Mouse (Mus musculus): Measurements from ENCODE around the gene Caps2. TPM values are rescaled to one million over a fixed set of nuclear protein-coding genes. Genes with fewer than 3 reads are reported as not detected.

The Caps2 gene
- not detected for polyA plus RNA-seq (2014; fragmentation: Illumina TruSeq; extraction: RNeasy Lipid Tissue Mini Kit (QIAGEN cat#74804); ENCODE audit: low read depth, low replicate concordance)

DNA sequence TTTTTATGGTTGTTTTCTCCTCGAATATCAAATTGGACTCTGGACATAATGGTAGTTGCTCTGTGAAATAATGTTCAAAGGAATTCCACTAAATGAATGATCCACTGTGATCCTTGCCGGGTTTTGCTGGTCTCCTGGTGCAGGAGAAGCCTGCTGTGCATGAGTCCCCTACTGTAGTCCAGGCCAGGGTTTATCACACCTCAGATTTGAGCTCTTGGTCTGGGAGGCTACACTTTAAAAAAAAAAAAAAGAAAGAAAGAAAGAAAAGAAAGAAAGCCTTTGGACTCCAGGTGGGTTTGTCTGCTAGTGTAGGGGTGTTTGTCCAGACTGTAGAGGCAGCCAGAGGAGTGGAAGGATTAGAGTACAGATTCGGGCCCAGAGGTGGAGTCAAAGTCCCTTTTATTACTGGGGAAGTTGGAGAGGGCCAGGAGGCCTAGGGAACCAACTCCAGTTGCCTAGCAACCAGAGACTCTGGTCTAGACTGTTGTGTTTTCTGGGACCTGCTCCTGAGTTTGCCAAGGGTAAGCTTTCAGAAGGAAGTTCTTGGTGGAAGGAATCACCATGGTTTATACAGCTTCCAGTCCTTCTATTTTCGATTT, at the start of gene Caps2:
Caps2 (plus strand) TSS at position 454 of the 599 bp plus-strand sequence.

DNA sequence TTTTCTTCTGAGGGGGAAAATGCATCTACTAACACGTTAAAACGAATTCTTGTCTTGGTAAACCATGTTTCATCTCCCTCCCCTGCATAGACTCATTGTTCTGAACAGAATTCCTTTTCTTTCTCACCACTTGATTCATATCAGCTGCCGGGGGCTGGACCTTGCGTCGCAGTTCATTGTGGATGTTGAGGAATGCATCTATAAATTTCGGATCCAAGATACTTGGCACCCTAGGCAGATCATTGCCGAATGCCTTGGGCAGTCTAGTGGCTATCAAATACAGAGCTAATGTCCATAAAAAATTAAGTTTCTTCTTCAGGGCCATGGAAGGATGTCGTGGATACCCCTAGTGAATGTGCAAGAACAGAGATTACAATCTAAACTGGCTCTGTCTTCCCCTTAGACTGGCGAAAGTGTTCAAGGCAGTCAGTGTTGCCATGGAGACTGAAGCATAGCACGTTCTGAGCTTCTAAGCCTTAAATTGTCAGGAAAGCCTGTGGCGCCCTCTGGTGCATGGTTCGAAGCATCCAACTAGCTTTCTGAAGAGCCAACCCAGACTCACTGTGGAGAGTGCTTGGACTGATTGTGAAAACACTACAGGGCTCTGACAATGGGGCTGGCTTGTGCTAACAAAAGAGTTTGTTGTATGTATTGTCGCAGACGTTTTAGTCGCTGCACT, 3.4 kb upstream of the Caps2 start, which contains the start of gene Glipr1l3:
Glipr1l3 (minus strand) TSS at position 446 of the 679 bp plus-strand sequence.

Other genes starting within 250 kb of the Caps2 start
- gene Krr1, start 191.0 kb upstream of the Caps2 start, polyA plus RNA-seq (2014; fragmentation: Illumina TruSeq; extraction: RNeasy Lipid Tissue Mini Kit (QIAGEN cat#74804); ENCODE audit: low read depth, low replicate concordance): 20.8 TPM
- 2.4 TPM for gene Glipr1, start 161.0 kb upstream of the Caps2 start, polyA plus RNA-seq (2014; fragmentation: Illumina TruSeq; extraction: RNeasy Lipid Tissue Mini Kit (QIAGEN cat#74804); ENCODE audit: low read depth, low replicate concordance)
- not detected for gene Glipr1l1, start 103.4 kb upstream of the Caps2 start, polyA plus RNA-seq (2014; fragmentation: Illumina TruSeq; extraction: RNeasy Lipid Tissue Mini Kit (QIAGEN cat#74804); ENCODE audit: low read depth, low replicate concordance)
- not detected for gene Glipr1l2, start 80.3 kb upstream of the Caps2 start, polyA plus RNA-seq (2014; fragmentation: Illumina TruSeq; extraction: RNeasy Lipid Tissue Mini Kit (QIAGEN cat#74804); ENCODE audit: low read depth, low replicate concordance)
- gene Glipr1l3, start 3.3 kb upstream of the Caps2 start, polyA plus RNA-seq (2014; fragmentation: Illumina TruSeq; extraction: RNeasy Lipid Tissue Mini Kit (QIAGEN cat#74804); ENCODE audit: low read depth, low replicate concordance): not detected
- not detected for gene Kcnc2, start 107.5 kb downstream of the Caps2 start, polyA plus RNA-seq (2014; fragmentation: Illumina TruSeq; extraction: RNeasy Lipid Tissue Mini Kit (QIAGEN cat#74804); ENCODE audit: low read depth, low replicate concordance)

Measured in liver, adult 10 weeks (tissue).